Mouse (Mus musculus) hindbrain, postnatal 0 days (tissue): ENCODE results near the gene Mcoln2. TPM values are rescaled to one million over a fixed set of nuclear protein-coding genes. Genes with fewer than 3 reads are reported as not detected.

Source experiments
- ATAC-seq: fragments of 200-750 bp; cut with Nextera tagmentation; 2 replicates; pipeline ENCODE4 v1.8.0; 2017; ENCODE audit warnings: mild to moderate bottlenecking, moderate TSS enrichment, moderate library complexity
- DNase-seq: peaks from one replicate; pipeline ENCODE4 v3.0.0-alpha.2; 2015; ENCODE audit warnings: low spot score
- H3K27ac ChIP-seq: fragments of 300-500 bp; sonication (generic); 2 replicates; pipeline ENCODE4 v1.5.1; 2014; ENCODE audit warnings: mild to moderate bottlenecking
- H3K27me3 ChIP-seq: fragments of 300-500 bp; sonication (generic); 2 replicates; pipeline ENCODE4 v1.6.1; 2014; ENCODE audit warnings: low read length, mixed read lengths; ENCODE audit not compliant: insufficient read depth
- H3K36me3 ChIP-seq: fragments of 300-500 bp; sonication (generic); 2 replicates; pipeline ENCODE4 v1.6.1; 2014; ENCODE audit warnings: low read length, mixed read lengths; ENCODE audit not compliant: insufficient read depth
- H3K4me1 ChIP-seq: fragments of 300-500 bp; sonication (generic); 2 replicates; pipeline ENCODE4 v1.6.1; 2014; ENCODE audit warnings: antibody characterized with exemption, low read length, mixed read lengths; ENCODE audit not compliant: insufficient read depth
- H3K4me2 ChIP-seq: fragments of 300-500 bp; sonication (generic); 2 replicates; pipeline ENCODE4 v1.6.1; 2014; ENCODE audit warnings: low read depth, mild to moderate bottlenecking, low read length, moderate library complexity, mixed read lengths
- H3K4me3 ChIP-seq: fragments of 300-500 bp; sonication (generic); 2 replicates; pipeline ENCODE4 v1.5.1; 2014; ENCODE audit warnings: low read length
- H3K9ac ChIP-seq: fragments of 300-500 bp; sonication (generic); replicated peaks from 2 replicates; pipeline ENCODE4 v1.6.1; 2014; ENCODE audit warnings: mild to moderate bottlenecking, low read length, moderate library complexity, mixed read lengths
- H3K9me3 ChIP-seq: fragments of 300-500 bp; sonication (generic); 2 replicates; pipeline ENCODE4 v1.6.1; 2016; ENCODE audit warnings: low read length, mixed read lengths
- CTCF ChIP-seq: IDR thresholded peaks from 2 replicates; pipeline ENCODE4 v1.5.1; 2016; ENCODE audit warnings: antibody characterized with exemption, control low read depth, low read depth
- WGBS: fragments of 180-500 bp; shearing (Covaris S2); extraction: QIAGEN DNeasy Blood & Tissue Kit; methylation state at CpG from one replicate; pipeline ENCODE4 v1.1.7; 2014; 5-methylcytosine and 5-hydroxymethylcytosine counted together
- polyA plus RNA-seq: library from polyadenylated mRNA; unstranded; fragments of >200 nt; fragmentation: Nextera tagmentation; extraction: Ambion mirVana; gene quantifications from 2 replicates; pipeline ENCODE4 v1.2.1, GENCODE M21; 2015
- total RNA-seq: library from RNA; depleted of rRNA; stranded (reverse); fragments of >200 nt; gene quantifications from 2 replicates; pipeline ENCODE4 v1.2.3, GENCODE M21; 2014

Mcoln2 gene
- total and polyA plus RNA-seq, 2 experiments from 2014 or later: 0.33 TPM; not detected in 1

DNA sequence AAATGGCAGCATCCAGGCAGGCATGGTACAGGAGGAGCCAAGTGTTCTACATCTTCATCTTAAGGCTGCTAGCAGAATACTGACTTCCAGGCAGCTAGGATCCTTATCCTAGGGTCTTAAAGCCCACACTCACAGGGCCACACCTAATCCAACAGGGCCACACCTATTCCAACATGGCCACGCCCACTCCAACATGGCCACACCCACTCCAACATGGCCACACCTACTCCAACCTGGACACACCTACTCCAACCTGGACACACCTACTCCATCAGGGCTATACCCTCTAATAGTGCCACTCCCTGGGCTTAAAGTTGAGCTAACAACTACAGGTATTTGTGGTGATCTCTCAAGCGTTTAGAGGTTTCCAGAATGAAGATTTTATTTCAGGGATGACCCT, 30.7 kb downstream of the Mcoln2 start:
- ATAC-seq: no peak
- no peak for DNase-seq
- H3K9ac ChIP-seq: no peak overlapping the region
- no peaks in the 10 kb centered on the region for H3K4me1 ChIP-seq
- no peak for TF ChIP-seq CTCF
- H3K4me3 ChIP-seq: no peak overlapping the region
- no peaks in the 10 kb centered on the region for H3K27me3 ChIP-seq
- H3K36me3 ChIP-seq: no peaks in the 10 kb centered on the region
- no peak overlapping the region for H3K4me2 ChIP-seq
- H3K27ac ChIP-seq: no peak overlapping the region
- no peaks in the 10 kb centered on the region for H3K9me3 ChIP-seq
- 41% methylated on average over 2 of the region's 2 CpGs for WGBS

DNA sequence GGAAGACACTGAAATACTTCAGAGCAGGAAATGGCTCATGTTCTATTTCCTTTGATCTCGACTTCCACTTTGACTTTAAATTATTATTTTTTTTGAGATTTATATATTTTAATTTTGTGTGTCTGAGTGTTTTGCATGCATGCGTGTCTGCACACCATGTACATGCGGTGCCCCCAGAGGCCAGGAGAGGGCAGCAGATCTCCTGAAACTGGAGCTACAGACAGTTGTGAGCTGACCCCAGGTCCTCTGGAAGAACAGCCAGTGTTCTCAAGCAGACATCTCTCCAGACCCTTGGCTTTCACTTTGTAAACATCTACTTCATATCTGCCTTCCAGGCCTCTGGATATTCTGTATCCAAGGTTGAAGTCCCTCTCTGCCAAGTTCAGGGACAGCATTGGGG, 31.4 kb downstream of the Mcoln2 start:
- H3K9ac ChIP-seq: no peak overlapping the region
- H3K4me2 ChIP-seq: no peak overlapping the region
- H3K27ac ChIP-seq: no peak overlapping the region
- TF ChIP-seq CTCF: peak; percentile 71
- H3K9me3 ChIP-seq: no peaks in the 10 kb centered on the region
- WGBS: 37% methylated on average over 3 of the region's 3 CpGs
- H3K4me1 ChIP-seq: no peaks in the 10 kb centered on the region
- H3K4me3 ChIP-seq: no peak overlapping the region
- no peaks in the 10 kb centered on the region for H3K36me3 ChIP-seq
- no peaks in the 10 kb centered on the region for H3K27me3 ChIP-seq
- peak; percentile 72 for DNase-seq
- ATAC-seq: no peak

DNA sequence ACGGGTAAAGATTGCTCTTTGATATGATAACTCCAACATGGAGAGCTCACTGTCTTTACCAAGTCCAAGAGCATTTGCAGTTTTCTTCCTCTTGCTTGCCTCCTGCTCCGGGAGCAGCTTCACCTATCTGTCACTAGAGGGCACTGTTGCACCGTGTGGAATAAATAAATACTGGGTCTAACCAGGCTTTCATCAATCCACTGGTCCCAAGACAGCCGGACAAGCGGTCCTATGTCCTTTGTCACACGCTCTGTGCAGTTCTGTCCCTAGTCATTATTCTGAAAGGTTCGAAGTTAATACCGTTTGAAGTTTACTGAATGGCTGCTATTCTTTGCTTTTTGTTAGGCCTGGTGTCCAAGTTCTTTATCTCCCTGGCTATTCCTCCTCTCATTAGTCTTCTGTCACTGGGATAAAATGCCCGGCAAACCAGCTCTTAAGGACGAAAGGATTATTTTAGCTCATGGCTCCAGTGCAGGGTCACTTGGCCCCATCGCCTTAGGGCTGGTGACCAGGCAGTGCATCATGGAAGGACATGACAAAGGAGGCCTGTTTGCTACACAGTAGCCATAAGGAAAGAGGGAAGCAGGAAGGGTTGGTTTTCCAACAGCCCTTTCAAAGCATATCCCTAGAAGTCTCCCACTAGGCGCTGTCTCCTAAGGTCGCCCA, 35.5 kb downstream of the Mcoln2 start:
- no peaks in the 10 kb centered on the region for H3K9me3 ChIP-seq
- H3K4me2 ChIP-seq: no peak overlapping the region
- TF ChIP-seq CTCF: peak; percentile 98
- no peak overlapping the region for H3K27ac ChIP-seq
- H3K4me1 ChIP-seq: no peaks in the 10 kb centered on the region
- H3K4me3 ChIP-seq: no peak overlapping the region
- H3K9ac ChIP-seq: no peak overlapping the region
- peak; percentile 80 for ATAC-seq
- 28% methylated on average over 13 of the region's 13 CpGs for WGBS
- peak; percentile 92 for DNase-seq
- no peaks in the 10 kb centered on the region for H3K27me3 ChIP-seq
- no peaks in the 10 kb centered on the region for H3K36me3 ChIP-seq

DNA sequence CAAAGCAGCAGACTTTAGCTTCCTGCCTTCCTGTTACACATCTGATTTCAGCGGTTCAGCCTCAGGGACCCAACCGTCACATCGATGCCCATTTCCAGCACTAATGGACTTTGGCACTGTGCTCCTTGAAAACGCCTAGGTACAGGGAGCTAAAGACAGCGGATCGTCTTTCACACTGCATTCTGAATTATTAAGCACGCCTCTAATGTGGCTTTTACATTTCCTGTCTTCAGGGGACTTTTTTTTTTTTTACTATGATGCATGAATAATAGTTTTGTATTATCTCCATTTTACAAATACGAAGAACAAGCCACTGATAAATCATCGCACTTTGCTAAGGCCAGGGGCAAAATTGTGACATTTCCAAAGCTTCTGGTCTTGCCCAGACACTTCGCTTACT, 36.4 kb downstream of the Mcoln2 start:
- H3K36me3 ChIP-seq: no peaks in the 10 kb centered on the region
- H3K4me2 ChIP-seq: no peak overlapping the region
- no peak overlapping the region for H3K27ac ChIP-seq
- ATAC-seq (no peak), DNase-seq (no peak)
- H3K4me1 ChIP-seq: no peaks in the 10 kb centered on the region
- no peaks in the 10 kb centered on the region for H3K27me3 ChIP-seq
- no peaks in the 10 kb centered on the region for H3K9me3 ChIP-seq
- no peak overlapping the region for H3K9ac ChIP-seq
- no peak for TF ChIP-seq CTCF
- no peak overlapping the region for H3K4me3 ChIP-seq
- WGBS: 73% methylated on average over 10 of the region's 10 CpGs

DNA sequence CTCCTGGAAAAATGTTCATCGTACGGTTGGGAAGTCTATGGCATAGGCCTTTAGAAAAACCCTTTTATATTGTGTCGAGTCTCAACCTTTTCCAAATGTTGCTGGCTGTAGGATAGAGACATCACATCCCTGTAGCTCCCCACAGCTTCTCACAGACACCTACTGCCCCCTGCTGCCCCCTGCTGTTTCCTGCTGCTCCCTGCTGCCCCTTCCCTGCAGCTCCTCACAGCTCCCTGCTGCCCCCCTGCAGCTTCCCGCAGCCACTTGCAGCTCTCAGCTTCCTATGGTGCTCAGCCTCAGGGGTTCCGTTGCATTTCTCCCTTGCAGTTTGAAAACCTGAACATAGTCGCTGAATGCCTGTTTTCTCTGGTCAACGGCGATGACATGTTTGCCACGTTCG, 40.3 kb downstream of the Mcoln2 start:
- DNase-seq: no peak
- H3K4me3 ChIP-seq: no peak overlapping the region
- no peak overlapping the region for H3K9ac ChIP-seq
- H3K4me1 ChIP-seq: no peaks in the 10 kb centered on the region
- WGBS: 64% methylated on average over 10 of the region's 10 CpGs
- no peak overlapping the region for H3K4me2 ChIP-seq
- H3K9me3 ChIP-seq: no peaks in the 10 kb centered on the region
- peak; percentile 26 for TF ChIP-seq CTCF
- no peak overlapping the region for H3K27ac ChIP-seq
- no peaks in the 10 kb centered on the region for H3K27me3 ChIP-seq
- ATAC-seq: no peak
- H3K36me3 ChIP-seq: no peaks in the 10 kb centered on the region

DNA sequence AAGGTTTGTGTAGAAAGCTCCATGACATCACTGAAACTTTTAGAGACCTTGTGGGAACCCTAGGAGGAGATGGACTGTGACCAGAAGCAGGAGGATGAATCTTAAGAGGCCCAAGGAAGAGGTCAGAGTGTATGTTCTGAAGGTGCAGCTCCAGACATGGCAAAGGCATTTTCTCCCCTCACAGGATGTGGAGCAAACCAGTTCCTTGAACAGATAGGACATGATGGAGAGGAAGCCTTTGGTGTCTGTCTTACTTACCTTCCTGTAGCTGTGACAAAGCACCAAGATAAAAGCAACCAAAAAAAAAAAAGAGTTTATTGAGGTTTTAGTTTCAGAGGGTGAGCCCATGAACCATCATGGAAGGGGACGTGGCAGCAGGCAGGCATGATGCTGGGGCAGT, 42.9 kb downstream of the Mcoln2 start:
- WGBS: 100% methylated on average over 1 of the region's 1 CpGs
- no peak overlapping the region for H3K4me2 ChIP-seq
- TF ChIP-seq CTCF: no peak
- no peaks in the 10 kb centered on the region for H3K27me3 ChIP-seq
- H3K9ac ChIP-seq: no peak overlapping the region
- H3K9me3 ChIP-seq: no peaks in the 10 kb centered on the region
- DNase-seq (no peak), ATAC-seq (no peak)
- no peak overlapping the region for H3K27ac ChIP-seq
- H3K4me3 ChIP-seq: no peak overlapping the region
- 0 out of 2 replicates have a peak, but pooled peaks cover 3% of the 10 kb centered on the region for H3K4me1 ChIP-seq
- no peaks in the 10 kb centered on the region for H3K36me3 ChIP-seq

DNA sequence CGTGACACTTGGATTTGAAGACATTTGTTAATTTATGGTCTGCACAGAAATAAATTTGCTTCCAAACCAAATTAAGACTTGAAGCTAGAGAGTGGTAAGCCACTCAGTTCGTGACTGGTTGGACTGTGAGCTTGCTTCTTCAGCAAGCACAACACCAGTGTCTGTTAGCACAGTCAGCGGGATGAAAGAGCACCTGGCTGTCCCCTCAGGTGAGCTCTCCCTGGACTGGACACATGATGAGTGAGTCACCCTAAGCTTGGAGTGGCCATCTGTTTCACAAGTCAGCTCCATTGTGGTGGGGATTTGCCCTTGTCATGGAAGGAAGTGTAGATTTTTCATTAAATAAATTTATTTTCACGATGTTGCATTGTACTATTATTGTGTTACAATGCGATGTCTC, 45.5 kb downstream of the Mcoln2 start:
- Histone ChIP-seq H3K4me3 (no peak overlapping the region), H3K27ac (no peak overlapping the region), H3K36me3 (no peaks in the 10 kb centered on the region), H3K27me3 (no peaks in the 10 kb centered on the region), H3K9ac (no peak overlapping the region), H3K9me3 (no peaks in the 10 kb centered on the region), H3K4me1 (0 out of 2 replicates have a peak, but pooled peaks cover 3% of the 10 kb centered on the region), H3K4me2 (no peak overlapping the region)
- no peak for DNase-seq
- no peak for TF ChIP-seq CTCF
- 93% methylated on average over 5 of the region's 5 CpGs for WGBS
- ATAC-seq: no peak
